Mouse (Mus musculus): Measurements from ENCODE around the gene Emg1. TPM values are rescaled to one million over a fixed set of nuclear protein-coding genes. Genes with fewer than 3 reads are reported as not detected.
A peak's percentile ranks its signal among the peaks of the same experiment; 100 is the strongest.
"Not testable (repeated sequence)": the region's sequence is repeated elsewhere in the genome, so short reads cannot be mapped to it uniquely, and the experiment has no call there.

The Emg1 gene
- polyA plus RNA-seq, 2 experiments from 2014 or later = 465 to 483 TPM

DNA sequence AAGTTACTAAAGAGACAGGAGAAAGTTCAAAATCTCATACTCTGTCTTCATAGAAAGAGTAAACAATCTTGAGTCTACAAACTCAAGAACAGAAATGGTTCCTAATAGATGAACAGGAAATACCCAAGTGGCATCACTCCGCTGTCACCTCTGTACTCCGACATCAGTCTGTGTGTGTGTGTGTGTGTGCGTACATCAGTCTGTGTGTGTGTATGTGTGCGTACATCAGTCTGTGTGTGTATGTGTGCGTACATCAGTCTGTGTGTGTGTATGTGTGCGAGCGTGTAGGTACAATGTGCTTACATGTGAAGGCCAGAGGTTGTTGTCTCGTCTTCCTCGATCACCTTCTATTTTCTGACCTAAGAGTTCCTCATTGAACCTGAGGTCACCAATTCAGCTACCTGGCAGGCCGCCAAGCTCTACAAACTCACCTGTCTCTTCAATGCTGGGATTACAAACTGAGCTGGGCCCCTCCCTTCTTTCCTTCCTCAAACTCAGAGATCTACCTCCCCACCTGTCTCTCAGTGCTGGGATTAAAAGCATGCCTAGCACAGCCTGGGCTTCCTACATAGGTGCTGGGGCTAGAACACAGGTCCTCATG is 3.6 kb downstream of the Emg1 start:
- ATAC-seq = no peak

DNA sequence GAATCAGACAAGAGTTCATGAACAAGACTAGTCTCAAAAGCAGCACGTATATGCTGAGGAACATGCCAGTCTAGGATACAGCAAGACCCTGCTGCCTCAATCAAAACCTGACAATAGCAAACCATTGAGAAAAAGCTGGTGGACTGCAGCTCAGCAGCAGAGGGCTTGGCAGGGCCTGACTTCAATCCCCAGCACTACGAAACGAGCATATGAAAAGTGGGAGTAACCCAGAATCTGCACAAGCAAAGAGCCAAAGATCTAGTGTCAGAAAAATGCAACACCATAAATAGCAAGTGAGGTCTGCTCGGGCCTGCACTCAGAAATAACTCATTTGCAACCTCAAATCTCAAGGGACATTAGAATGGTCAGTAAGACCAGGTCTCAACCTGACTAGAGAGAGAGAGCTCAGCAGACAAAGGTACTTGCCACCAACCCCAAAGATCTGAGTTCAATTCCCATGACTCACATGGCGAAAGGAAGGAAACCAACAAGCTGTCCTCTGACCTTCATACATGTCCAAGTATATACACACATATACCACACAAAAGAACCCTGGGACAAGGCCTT is 5.8 kb downstream of the Emg1 start:
- ATAC-seq = no peak

- ATAC-seq = no peak
Observed at GRCm38 (mm10) chr6:124704417-124704816, 7.6 kb downstream of the Emg1 start.

DNA sequence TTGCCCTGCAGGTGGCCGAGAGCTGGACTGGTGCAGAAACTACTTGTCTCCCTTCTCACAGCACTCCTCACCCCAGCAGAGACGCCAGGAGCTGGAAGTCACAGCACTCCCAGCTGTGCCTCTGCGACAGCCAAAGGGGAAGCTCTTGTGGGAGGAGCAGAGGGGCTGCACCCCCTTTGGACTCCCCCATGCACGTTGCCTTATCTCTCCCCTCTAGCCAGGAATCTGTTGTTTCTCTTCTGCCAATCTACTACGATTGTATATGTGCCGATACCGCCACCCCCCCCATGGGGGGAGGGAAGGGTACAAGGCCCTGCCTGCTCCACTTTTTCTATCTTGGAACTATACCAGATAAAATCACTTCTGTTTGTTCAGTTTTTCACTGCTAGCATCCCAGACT is 8.2 kb downstream of the Emg1 start:
- no peak for ATAC-seq

DNA sequence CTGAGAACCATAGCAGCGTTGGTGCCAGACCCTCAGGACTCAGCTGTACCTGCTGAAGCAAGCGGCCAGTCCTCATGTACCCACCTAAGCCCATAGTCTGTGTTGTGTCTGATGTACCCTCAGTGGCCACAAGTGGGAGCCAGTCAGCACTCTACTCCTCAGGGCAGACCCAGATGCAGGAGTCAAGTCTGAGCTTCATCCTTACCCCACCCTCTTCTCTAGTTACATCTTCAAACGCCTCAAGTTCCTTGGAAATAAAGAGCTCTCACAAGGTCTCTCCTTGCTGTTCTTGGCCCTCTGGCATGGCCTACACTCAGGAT is 9.2 kb downstream of the Emg1 start:
- ATAC-seq = peak; percentile 96

DNA sequence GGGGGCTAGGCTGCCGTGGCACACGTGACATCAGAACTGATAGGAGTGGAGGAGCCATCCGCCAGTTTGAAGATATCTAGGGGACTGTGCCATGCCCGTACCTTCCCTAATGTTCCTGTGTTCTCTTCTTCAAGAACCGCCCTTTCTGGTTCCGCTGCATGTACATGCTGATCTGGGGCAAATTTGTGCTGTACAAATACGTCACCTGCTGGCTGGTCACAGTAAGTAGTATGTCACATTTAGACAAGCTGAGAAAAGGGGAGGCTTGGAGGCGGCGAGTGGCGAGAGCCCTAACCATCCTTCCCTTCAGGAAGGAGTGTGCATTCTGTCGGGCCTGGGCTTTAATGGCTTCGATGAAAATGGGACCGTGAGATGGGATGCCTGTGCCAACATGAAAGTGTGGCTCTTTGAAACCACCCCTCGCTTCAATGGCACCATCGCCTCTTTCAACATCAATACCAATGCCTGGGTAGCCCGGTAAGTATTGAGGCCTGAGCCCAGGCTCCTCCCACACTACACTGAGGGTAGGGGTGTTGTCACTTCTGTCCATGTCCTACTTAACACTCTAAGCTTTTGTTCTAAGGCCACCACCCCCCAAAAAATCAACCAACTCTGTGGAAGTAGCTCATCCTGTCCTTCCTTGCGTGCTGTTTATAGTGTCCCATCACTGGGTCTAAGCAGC is 9.7 kb downstream of the Emg1 start:
- no peak for ATAC-seq

DNA sequence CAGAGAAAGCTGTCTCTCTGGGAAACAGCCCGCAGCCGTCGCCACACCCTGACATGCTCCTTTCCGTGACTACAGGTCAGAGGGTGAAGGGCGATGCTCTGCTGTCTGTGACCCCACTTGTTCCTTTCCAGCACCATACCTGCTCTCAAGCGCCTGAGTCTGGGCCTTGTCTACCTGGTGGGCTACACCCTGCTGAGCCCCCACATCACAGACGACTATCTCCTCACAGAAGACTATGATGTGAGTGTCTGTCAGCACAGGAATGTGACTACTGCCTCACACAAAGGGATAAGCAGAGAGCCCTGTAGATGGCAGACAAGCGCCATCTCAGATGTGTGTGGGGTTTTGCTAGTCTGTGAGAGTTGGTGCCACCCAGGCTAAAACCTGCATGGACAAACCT is 10.6 kb downstream of the Emg1 start:
- no peak for ATAC-seq

DNA sequence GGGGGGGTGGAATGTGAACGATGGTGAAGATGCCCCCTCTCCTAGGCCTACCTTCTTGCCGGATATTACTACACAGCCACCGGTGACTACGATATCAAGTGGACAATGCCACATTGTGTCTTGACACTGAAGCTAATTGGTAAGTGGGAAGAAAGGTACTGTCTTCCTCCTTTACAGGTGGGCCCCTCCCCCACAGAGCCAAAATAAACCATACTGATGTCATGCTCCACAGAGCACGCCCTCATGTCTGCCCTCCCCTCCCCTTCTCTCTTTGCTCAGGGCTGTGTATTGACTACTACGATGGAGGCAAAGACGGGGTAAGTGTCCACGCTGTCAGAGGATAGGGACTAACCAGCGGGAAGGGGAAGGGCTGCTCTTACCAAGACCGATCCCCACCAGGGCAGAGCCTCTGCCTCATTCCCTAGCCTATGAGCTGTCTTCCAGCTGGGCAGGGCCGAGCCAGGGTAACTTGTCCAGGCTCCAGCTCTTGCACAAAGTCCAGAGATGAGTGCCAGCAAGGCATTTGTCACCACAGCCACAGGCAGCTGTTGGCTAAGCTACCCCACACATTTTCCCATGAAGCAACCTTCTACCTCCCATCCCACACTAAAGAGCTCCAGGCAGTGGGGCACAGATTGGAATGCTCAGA is 11.9 kb downstream of the Emg1 start:
- no peak for ATAC-seq

DNA sequence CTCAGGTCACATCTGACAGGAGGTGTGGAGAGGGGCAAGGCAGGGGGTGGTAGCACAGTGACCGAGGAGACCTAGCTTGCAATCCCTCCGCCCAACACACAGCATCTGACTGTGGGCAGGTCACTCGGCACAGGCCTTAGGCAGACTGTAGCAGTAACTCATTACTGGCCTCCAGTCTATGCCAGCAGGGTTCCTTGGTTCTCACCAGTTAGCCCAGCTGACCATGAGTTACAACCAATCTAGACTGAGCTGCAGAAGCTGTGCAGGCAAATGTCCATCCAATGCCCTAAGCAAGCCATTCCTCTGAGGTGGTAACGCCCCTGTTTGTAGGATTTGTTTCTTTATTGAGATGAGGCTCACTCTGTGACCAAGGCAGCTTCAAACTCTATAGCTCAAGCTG is 12.6 kb downstream of the Emg1 start:
- ATAC-seq = no peak

- ATAC-seq = no peak
Observed at GRCm38 (mm10) chr6:124698751-124699150, 13.2 kb downstream of the Emg1 start.

GRCm38 (mm10) chr6:124696441-124697150 is 15.4 kb downstream of the Emg1 start:
- ATAC-seq = no peak

GRCm38 (mm10) chr6:124694166-124694955 is 17.6 kb downstream of the Emg1 start:
- ATAC-seq = peak; percentile 89

DNA sequence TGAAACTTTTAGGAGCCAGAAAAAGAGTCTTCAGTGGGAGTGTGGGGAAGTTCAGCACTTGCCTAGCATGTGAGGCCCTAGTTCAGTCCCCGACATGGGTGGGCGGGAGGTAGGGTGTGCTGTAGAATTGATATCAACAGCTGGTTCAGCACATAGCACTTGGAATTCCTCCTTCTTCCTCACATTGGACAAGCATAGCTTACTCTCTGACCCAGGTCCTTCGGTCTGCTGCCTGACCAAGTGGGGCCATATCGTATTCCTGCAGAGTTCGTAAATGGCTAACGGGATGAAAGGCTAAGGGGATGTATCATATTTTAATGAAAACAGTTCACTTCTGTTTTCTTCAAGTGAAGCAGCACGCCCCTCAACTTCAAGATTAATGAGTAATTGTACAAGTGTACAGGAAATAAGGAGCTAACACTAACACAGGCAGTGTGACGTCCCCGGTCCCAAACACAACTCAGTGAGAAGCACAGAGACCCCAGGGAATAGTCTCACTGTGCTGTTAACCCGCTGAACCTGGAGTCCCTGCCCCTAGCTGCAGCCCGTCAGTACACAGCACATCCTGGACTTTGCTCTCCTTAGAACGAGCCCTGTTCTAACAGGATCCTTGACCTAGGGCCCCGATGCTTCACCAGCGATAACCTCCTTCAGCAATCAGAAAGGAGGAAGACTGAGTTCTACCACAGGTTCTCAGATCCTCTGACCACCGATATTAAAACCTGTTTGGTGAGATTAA is 18.6 kb downstream of the Emg1 start:
- ATAC-seq = no peak

DNA sequence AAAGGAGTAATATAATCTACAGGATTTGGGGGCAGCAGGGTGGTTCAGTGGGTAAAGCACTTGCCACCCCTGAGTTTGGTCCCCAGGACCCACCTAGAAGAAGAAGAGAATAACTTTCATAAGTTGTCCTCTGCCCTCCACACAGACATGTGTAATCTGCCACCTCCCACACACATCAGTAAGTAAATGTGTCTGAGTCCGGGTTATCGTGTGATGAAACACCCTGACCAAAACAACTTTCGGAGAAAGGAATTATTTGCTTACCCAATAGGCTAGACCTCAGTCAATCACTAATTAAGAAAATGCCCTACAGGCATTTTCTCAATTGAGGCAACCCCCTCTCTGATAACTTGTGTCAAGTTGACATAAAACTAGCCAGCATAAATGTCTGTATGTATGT is 21.5 kb downstream of the Emg1 start:
- ATAC-seq = no peak

- no peak for ATAC-seq
Observed at GRCm38 (mm10) chr6:124689011-124689410, 23.0 kb downstream of the Emg1 start.

GRCm38 (mm10) chr6:124688151-124688758 is 23.7 kb downstream of the Emg1 start:
- ATAC-seq = no peak

GRCm38 (mm10) chr6:124686644-124687043 is 25.3 kb downstream of the Emg1 start:
- ATAC-seq = not testable (repeated sequence)

DNA sequence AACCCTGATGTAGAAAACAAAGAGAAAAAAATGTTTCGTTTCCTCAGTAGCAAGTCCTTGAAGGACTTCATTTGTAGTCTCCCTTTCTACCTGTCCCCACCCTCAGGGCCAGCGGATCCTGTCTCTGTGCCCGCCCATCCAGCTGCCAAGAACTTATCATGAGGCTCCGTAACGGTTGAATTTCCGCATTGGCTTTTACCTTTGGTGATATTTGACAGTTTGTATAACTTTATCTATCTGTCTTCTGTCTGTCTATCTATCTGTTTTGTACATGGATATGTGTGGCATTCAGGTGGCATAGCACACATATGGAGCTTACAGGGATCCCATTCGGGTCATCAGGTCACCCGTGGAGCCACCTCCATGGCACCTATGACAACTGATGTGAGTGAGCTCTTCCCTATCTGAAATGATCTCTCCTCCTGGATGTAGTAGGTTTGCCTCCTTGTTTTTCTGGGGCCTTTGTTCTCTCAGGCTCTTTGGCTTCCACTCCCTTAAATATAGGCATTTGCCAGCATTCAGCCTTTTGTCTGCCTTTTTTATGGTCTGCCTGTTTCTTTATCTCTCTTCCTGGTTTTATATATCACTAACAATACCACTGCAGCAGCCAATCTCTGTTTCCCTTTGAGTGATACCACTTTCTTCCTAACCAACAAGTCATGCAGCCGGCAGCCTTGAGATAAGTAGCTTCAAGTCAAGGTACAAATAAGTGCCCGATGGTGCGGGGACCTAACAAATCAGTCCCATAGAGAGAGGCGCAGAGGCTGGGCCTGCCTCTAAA is 26.2 kb downstream of the Emg1 start:
- no peak for ATAC-seq

- ATAC-seq = peak; percentile 47
Observed at GRCm38 (mm10) chr6:124683591-124684417, 28.2 kb downstream of the Emg1 start.

DNA sequence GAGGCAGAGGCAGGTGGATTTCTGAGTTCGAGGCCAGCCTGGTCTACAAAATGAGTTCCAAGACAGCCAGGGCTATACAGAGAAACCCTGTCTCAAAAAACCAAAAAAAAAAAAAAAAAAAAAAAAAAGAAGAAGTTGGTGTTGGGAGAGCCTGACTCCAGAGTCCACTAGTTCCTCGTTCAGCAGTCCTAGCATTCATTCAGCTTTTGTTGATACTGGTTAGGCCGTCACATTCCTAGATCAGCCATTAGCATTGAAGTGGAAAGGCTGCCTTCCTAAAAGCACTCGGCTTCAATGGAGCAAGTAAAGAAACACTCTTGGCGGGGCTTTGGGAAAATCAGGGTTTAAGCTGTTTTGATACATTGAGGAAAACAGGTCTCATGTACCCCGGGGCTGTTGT is 29.7 kb downstream of the Emg1 start:
- ATAC-seq = not testable (repeated sequence)

Measured in CD4-positive, CD25-positive, alpha-beta regulatory T cell, adult 4 months (primary cell).